Mouse (Mus musculus): ENCODE measurements around the gene Otulin. TPM values are rescaled to one million over a fixed set of nuclear protein-coding genes. Genes with fewer than 3 reads are reported as not detected.

Otulin gene
- total and polyA plus RNA-seq, 3 experiments, result 65.5 to 70.6 TPM; not detected in 1

- no peaks in the 10 kb centered on the region for H3K27me3 ChIP-seq (ENCODE audit: control insufficient read depth in 1 of 2, insufficient read depth in 2 of 2, low read length in 2 of 2)
- DNase-seq (ENCODE audit: low read depth, low spot score), result no peak
- H3K36me3 ChIP-seq (ENCODE audit: control insufficient read depth in 1 of 2, insufficient read depth in 2 of 2, low read length in 2 of 2), result peaks cover 0 to 5% of the 10 kb centered on the region in 2 experiments; a peak in 2 of 4 replicates
- no peak overlapping the region for H3K4me3 ChIP-seq (ENCODE audit: control insufficient read depth in 1 of 2, insufficient read depth in 1 of 2, low read depth in 2 of 2, low read length in 2 of 2)
- H3K79me2 ChIP-seq (ENCODE audit: control insufficient read depth, insufficient read depth, low read length, poor library complexity), result no peaks in the 10 kb centered on the region
- TF ChIP-seq EP300 (IDR thresholded peaks at IDR 0.05; ENCODE audit: low read depth in 1 of 2, low read length in 2 of 2), result no peak
- peaks cover 0 to 8% of the 10 kb centered on the region in 2 experiments; a peak in 3 of 4 replicates for H3K4me1 ChIP-seq (ENCODE audit: control insufficient read depth in 1 of 2, insufficient read depth in 2 of 2, low read length in 2 of 2)
- no peak overlapping the region for H3K27ac ChIP-seq (ENCODE audit: control insufficient read depth, low read depth, low read length)
- H3K9me3 ChIP-seq (replicated peaks; ENCODE audit: insufficient read depth, low read length), result no peaks in the 10 kb centered on the region
- H3K9ac ChIP-seq (ENCODE audit: control insufficient read depth, low read depth, low read length, poor library complexity, severe bottlenecking), result no peak overlapping the region
Measured at GRCm38 (mm10) chr15:27676211-27676610, 45.7 kb upstream of the Otulin start.

GRCm38 (mm10) chr15:27675122-27675521, 44.6 kb upstream of the Otulin start:
- no peak overlapping the region for H3K9ac ChIP-seq (ENCODE audit: control insufficient read depth, low read depth, low read length, poor library complexity, severe bottlenecking)
- no peak overlapping the region for H3K27ac ChIP-seq (ENCODE audit: control insufficient read depth, low read depth, low read length)
- no peaks in the 10 kb centered on the region for H3K27me3 ChIP-seq (ENCODE audit: control insufficient read depth in 1 of 2, insufficient read depth in 2 of 2, low read length in 2 of 2)
- no peak for DNase-seq (ENCODE audit: low read depth, low spot score)
- no peaks in the 10 kb centered on the region for H3K9me3 ChIP-seq (replicated peaks; ENCODE audit: insufficient read depth, low read length)
- peaks cover 5 to 13% of the 10 kb centered on the region in 2 experiments for H3K4me1 ChIP-seq (ENCODE audit: control insufficient read depth in 1 of 2, insufficient read depth in 2 of 2, low read length in 2 of 2)
- TF ChIP-seq POLR2AphosphoS2 (IDR thresholded peaks at IDR 0.05; ENCODE audit: low read length) (no peak), EP300 (IDR thresholded peaks at IDR 0.05; ENCODE audit: low read depth in 1 of 2, low read length in 2 of 2) (no peak), ETS1 (IDR thresholded peaks at IDR 0.05; ENCODE audit: low read depth, low read length) (no peak), NELFE (IDR thresholded peaks at IDR 0.05; ENCODE audit: low read depth, low read length) (no peak), MAX (IDR thresholded peaks at IDR 0.05; ENCODE audit: low read length) (no peak), USF1 (IDR thresholded peaks at IDR 0.05; ENCODE audit: low read depth, low read length) (no peak), MAFK (IDR thresholded peaks at IDR 0.05; ENCODE audit: borderline replicate concordance, low read depth, low read length) (no peak), TAL1 (IDR thresholded peaks at IDR 0.05; ENCODE audit: low read length) (no peak), MYC (IDR thresholded peaks at IDR 0.05; ENCODE audit: low read depth, low read length) (no peak), SIN3A (IDR thresholded peaks at IDR 0.05; ENCODE audit: low read length) (no peak), RAD21 (IDR thresholded peaks at IDR 0.05; ENCODE audit: low read depth, low read length) (no peak), ZMIZ1 (IDR thresholded peaks at IDR 0.05; ENCODE audit: low read depth, low read length) (no peak), MXI1 (IDR thresholded peaks at IDR 0.05; ENCODE audit: low read depth, low read length) (no peak), ZC3H11A (IDR thresholded peaks at IDR 0.05; ENCODE audit: low read depth, low read length) (no peak), ZNF384 (IDR thresholded peaks at IDR 0.05; ENCODE audit: low read depth, low read length) (no peak), UBTF (IDR thresholded peaks at IDR 0.05; ENCODE audit: borderline replicate concordance, insufficient read depth, low read depth, low read length) (no peak), GABPA (IDR thresholded peaks at IDR 0.05; ENCODE audit: low read depth, low read length) (no peak), BHLHE40 (IDR thresholded peaks at IDR 0.05; ENCODE audit: borderline replicate concordance, low read depth, low read length) (no peak), RCOR1 (IDR thresholded peaks at IDR 0.05; ENCODE audit: low read depth, low read length) (no peak), GATA1 (IDR thresholded peaks at IDR 0.05; ENCODE audit: low read depth, low read length) (no peak)
- peaks cover 0 to 8% of the 10 kb centered on the region in 2 experiments; a peak in 2 of 4 replicates for H3K36me3 ChIP-seq (ENCODE audit: control insufficient read depth in 1 of 2, insufficient read depth in 2 of 2, low read length in 2 of 2)
- H3K4me3 ChIP-seq (ENCODE audit: control insufficient read depth in 1 of 2, insufficient read depth in 1 of 2, low read depth in 2 of 2, low read length in 2 of 2), result no peak overlapping the region
- H3K79me2 ChIP-seq (ENCODE audit: control insufficient read depth, insufficient read depth, low read length, poor library complexity), result no peaks in the 10 kb centered on the region

Measured in MEL (cell line).